Mouse (Mus musculus) erythroblast, embryonic 14.5 days (primary cell): Measurements from ENCODE around the gene Ulk4. TPM values are rescaled to one million over a fixed set of nuclear protein-coding genes. Genes with fewer than 3 reads are reported as not detected.

Source experiments
- H3K27me3 ChIP-seq: 2 replicates; pipeline ENCODE4 v1.6.1; 2012; ENCODE audit warnings: inconsistent platforms; ENCODE audit not compliant: control insufficient read depth
- H3K36me3 ChIP-seq: 2 replicates; pipeline ENCODE4 v1.6.1; 2012; ENCODE audit warnings: mild to moderate bottlenecking, inconsistent platforms; ENCODE audit not compliant: control insufficient read depth
- H3K4me1 ChIP-seq: 2 replicates; pipeline ENCODE4 v1.6.1; 2012; ENCODE audit warnings: inconsistent platforms; ENCODE audit not compliant: control insufficient read depth
- H3K4me3 ChIP-seq: replicated peaks from 2 replicates; pipeline ENCODE3; 2012; ENCODE audit warnings: moderate library complexity, mild to moderate bottlenecking, inconsistent platforms
- H3K9me3 ChIP-seq: 2 replicates; pipeline ENCODE4 v1.6.1; 2012; ENCODE audit warnings: low read length, inconsistent platforms, mixed read lengths; ENCODE audit not compliant: control insufficient read depth
- GATA1 ChIP-seq: IDR thresholded peaks from 2 replicates; pipeline ENCODE4 v1.6.1; 2012; ENCODE audit warnings: low read length, inconsistent platforms, mixed read lengths
- TAL1 ChIP-seq: IDR thresholded peaks from 3 replicates; pipeline ENCODE4 v1.6.1; 2012; ENCODE audit warnings: low read length, inconsistent platforms, mixed read lengths
- polyA plus RNA-seq: library from polyadenylated mRNA; stranded (reverse); fragments of >175 nt; gene quantifications from 2 replicates; pipeline ENCODE4 v1.2.3, GENCODE M21; 2012

Gene Ulk4
- polyA plus RNA-seq, 1 experiment = 0.16 TPM

- Histone ChIP-seq H3K9me3 (peaks cover 18% of the 10 kb centered on the region), H3K27me3 (peaks cover 55% of the 10 kb centered on the region), H3K4me3 (no peak overlapping the region), H3K36me3 (no peaks in the 10 kb centered on the region), H3K4me1 (peaks cover 15% of the 10 kb centered on the region)
- no peak for TF ChIP-seq GATA1
- TF ChIP-seq TAL1 = no peak
Observed at GRCm38 (mm10) chr9:121293187-121293586, 16.2 kb upstream of the Ulk4 start.

GRCm38 (mm10) chr9:121291275-121291674, 14.3 kb upstream of the Ulk4 start:
- Histone ChIP-seq H3K4me3 (no peak overlapping the region), H3K36me3 (no peaks in the 10 kb centered on the region), H3K4me1 (peaks cover 20% of the 10 kb centered on the region), H3K9me3 (peaks cover 18% of the 10 kb centered on the region), H3K27me3 (peaks cover 39% of the 10 kb centered on the region)
- TF ChIP-seq TAL1 (no peak), GATA1 (no peak)

GRCm38 (mm10) chr9:121286325-121286901, 9.4 kb upstream of the Ulk4 start:
- Histone ChIP-seq H3K4me1 (peaks cover 33% of the 10 kb centered on the region), H3K9me3 (peaks cover 11% of the 10 kb centered on the region), H3K27me3 (peaks cover 3% of the 10 kb centered on the region; the same call in 1 of the 2 replicates), H3K36me3 (no peaks in the 10 kb centered on the region), H3K4me3 (peak overlapping the region; percentile 71)
- TF ChIP-seq TAL1 = no peak
- no peak for TF ChIP-seq GATA1

- TF ChIP-seq GATA1 (no peak), TAL1 (no peak)
- Histone ChIP-seq H3K4me3 (peak overlapping the region; percentile 71), H3K9me3 (peaks cover 8% of the 10 kb centered on the region), H3K36me3 (no peaks in the 10 kb centered on the region), H3K27me3 (peaks cover 3% of the 10 kb centered on the region; the same call in 1 of the 2 replicates), H3K4me1 (peaks cover 33% of the 10 kb centered on the region)
Observed at GRCm38 (mm10) chr9:121285341-121286324, 8.6 kb upstream of the Ulk4 start.

- Histone ChIP-seq H3K36me3 (no peaks in the 10 kb centered on the region), H3K4me1 (peaks cover 33% of the 10 kb centered on the region), H3K4me3 (peak overlapping the region; percentile 20), H3K27me3 (peaks cover under 1% of the 10 kb centered on the region; the same call in 1 of the 2 replicates), H3K9me3 (peaks cover 3% of the 10 kb centered on the region)
- TF ChIP-seq GATA1 (no peak), TAL1 (no peak)
Observed at GRCm38 (mm10) chr9:121284422-121284821, 7.4 kb upstream of the Ulk4 start.

- TF ChIP-seq TAL1 = no peak
- no peak for TF ChIP-seq GATA1
- Histone ChIP-seq H3K4me3 (no peak overlapping the region), H3K27me3 (no peaks in the 10 kb centered on the region), H3K4me1 (peaks cover 36% of the 10 kb centered on the region), H3K9me3 (no peaks in the 10 kb centered on the region; the same call in none of the 2 replicates), H3K36me3 (no peaks in the 10 kb centered on the region)
Observed at GRCm38 (mm10) chr9:121283620-121284185, 6.7 kb upstream of the Ulk4 start.

GRCm38 (mm10) chr9:121281891-121282290, 4.9 kb upstream of the Ulk4 start:
- H3K4me1 ChIP-seq = peaks cover 38% of the 10 kb centered on the region
- H3K27me3 ChIP-seq = no peaks in the 10 kb centered on the region
- H3K36me3 ChIP-seq = no peaks in the 10 kb centered on the region
- no peaks in the 10 kb centered on the region; the same call in none of the 2 replicates for H3K9me3 ChIP-seq
- H3K4me3 ChIP-seq = no peak overlapping the region
- TF ChIP-seq TAL1 (no peak), GATA1 (no peak)

- H3K36me3 ChIP-seq = no peaks in the 10 kb centered on the region
- TF ChIP-seq GATA1 (no peak), TAL1 (no peak)
- H3K9me3 ChIP-seq = no peaks in the 10 kb centered on the region; the same call in none of the 2 replicates
- H3K27me3 ChIP-seq = peaks cover 3% of the 10 kb centered on the region
- peaks cover 25% of the 10 kb centered on the region for H3K4me1 ChIP-seq
- H3K4me3 ChIP-seq = no peak overlapping the region
Observed at GRCm38 (mm10) chr9:121279216-121279615, 2.2 kb upstream of the Ulk4 start.

GRCm38 (mm10) chr9:121276745-121277117, 266 bp downstream of the Ulk4 start:
- Histone ChIP-seq H3K4me3 (peak overlapping the region; percentile 80), H3K9me3 (no peaks in the 10 kb centered on the region), H3K36me3 (no peaks in the 10 kb centered on the region), H3K4me1 (peaks cover 25% of the 10 kb centered on the region), H3K27me3 (peaks cover 3% of the 10 kb centered on the region)
- TF ChIP-seq GATA1 (no peak), TAL1 (no peak)
